Mouse (Mus musculus) splenic B cell, adult 2 months (primary cell): ENCODE results near the gene Spns2.

Experiments
- DNase-seq: peaks from one replicate; pipeline ENCODE4 v3.0.0-alpha.2; 2011; ENCODE audit warnings: low read depth, low spot score
- H3K27me3 ChIP-seq: 2 replicates; pipeline ENCODE4 v1.6.1; 2012; ENCODE audit warnings: mild to moderate bottlenecking, low read length, moderate library complexity, mixed read lengths; ENCODE audit not compliant: control insufficient read depth, poor library complexity, insufficient read depth, severe bottlenecking
- H3K36me3 ChIP-seq: 2 replicates; pipeline ENCODE4 v1.6.1; 2012; ENCODE audit warnings: mild to moderate bottlenecking, low read length, moderate library complexity, mixed read lengths; ENCODE audit not compliant: control insufficient read depth, poor library complexity, insufficient read depth, severe bottlenecking

Spns2 gene

GRCm38 (mm10) chr11:72489397-72489796, 307 bp downstream of the Spns2 start:
- no peaks in the 10 kb centered on the region for H3K27me3 ChIP-seq
- DNase-seq, result peak; percentile 27

GRCm38 (mm10) chr11:72488753-72489271, 892 bp downstream of the Spns2 start:
- Histone ChIP-seq H3K36me3 (no peaks in the 10 kb centered on the region), H3K27me3 (no peaks in the 10 kb centered on the region)
- peak; percentile 60 for DNase-seq

More at GRCm38 (mm10) chr11:72489397-72489796, 307 bp downstream of the Spns2 start:
- H3K36me3 ChIP-seq, result no peaks in the 10 kb centered on the region

GRCm38 (mm10) chr11:72487739-72488138, 2.0 kb downstream of the Spns2 start:
- DNase-seq, result peak; percentile 31
- no peaks in the 10 kb centered on the region for H3K27me3 ChIP-seq
- no peaks in the 10 kb centered on the region for H3K36me3 ChIP-seq

GRCm38 (mm10) chr11:72487171-72487570, 2.5 kb downstream of the Spns2 start:
- H3K36me3 ChIP-seq, result no peaks in the 10 kb centered on the region
- no peaks in the 10 kb centered on the region for H3K27me3 ChIP-seq
- no peak for DNase-seq

- no peaks in the 10 kb centered on the region for H3K36me3 ChIP-seq
- DNase-seq, result no peak
- no peaks in the 10 kb centered on the region for H3K27me3 ChIP-seq
Measured at GRCm38 (mm10) chr11:72485960-72486359, 3.7 kb downstream of the Spns2 start.

- no peaks in the 10 kb centered on the region for H3K27me3 ChIP-seq
Measured at GRCm38 (mm10) chr11:72485157-72485556, 4.5 kb downstream of the Spns2 start.

GRCm38 (mm10) chr11:72484549-72484948, 5.2 kb downstream of the Spns2 start:
- Histone ChIP-seq H3K36me3 (no peaks in the 10 kb centered on the region), H3K27me3 (no peaks in the 10 kb centered on the region)
- no peak for DNase-seq

More at GRCm38 (mm10) chr11:72485157-72485556, 4.5 kb downstream of the Spns2 start:
- H3K36me3 ChIP-seq, result no peaks in the 10 kb centered on the region
- no peak for DNase-seq

- DNase-seq, result no peak
- H3K27me3 ChIP-seq, result no peaks in the 10 kb centered on the region
- no peaks in the 10 kb centered on the region for H3K36me3 ChIP-seq
Measured at GRCm38 (mm10) chr11:72481952-72482351, 7.8 kb downstream of the Spns2 start.

GRCm38 (mm10) chr11:72481313-72481712, 8.4 kb downstream of the Spns2 start:
- Histone ChIP-seq H3K27me3 (no peaks in the 10 kb centered on the region), H3K36me3 (no peaks in the 10 kb centered on the region)
- DNase-seq, result no peak

GRCm38 (mm10) chr11:72479499-72479898, 10.2 kb downstream of the Spns2 start:
- H3K36me3 ChIP-seq, result no peaks in the 10 kb centered on the region
- DNase-seq, result no peak
- no peaks in the 10 kb centered on the region for H3K27me3 ChIP-seq

- no peak for DNase-seq
Measured at GRCm38 (mm10) chr11:72478228-72478627, 11.5 kb downstream of the Spns2 start.

GRCm38 (mm10) chr11:72477653-72478052, 12.1 kb downstream of the Spns2 start:
- peak; percentile 25 for DNase-seq
- H3K36me3 ChIP-seq, result no peaks in the 10 kb centered on the region
- H3K27me3 ChIP-seq, result no peaks in the 10 kb centered on the region

More at GRCm38 (mm10) chr11:72478228-72478627, 11.5 kb downstream of the Spns2 start:
- no peaks in the 10 kb centered on the region for H3K36me3 ChIP-seq
- H3K27me3 ChIP-seq, result no peaks in the 10 kb centered on the region

- Histone ChIP-seq H3K27me3 (no peaks in the 10 kb centered on the region), H3K36me3 (no peaks in the 10 kb centered on the region)
- DNase-seq, result no peak
Measured at GRCm38 (mm10) chr11:72477182-72477581, 12.5 kb downstream of the Spns2 start.

- Histone ChIP-seq H3K27me3 (no peaks in the 10 kb centered on the region), H3K36me3 (no peaks in the 10 kb centered on the region)
- DNase-seq, result no peak
Measured at GRCm38 (mm10) chr11:72476074-72476625, 13.6 kb downstream of the Spns2 start.

- Histone ChIP-seq H3K36me3 (no peaks in the 10 kb centered on the region), H3K27me3 (no peaks in the 10 kb centered on the region)
- peak; percentile 22 for DNase-seq
Measured at GRCm38 (mm10) chr11:72475408-72475807, 14.3 kb downstream of the Spns2 start.

GRCm38 (mm10) chr11:72474926-72475325, 14.8 kb downstream of the Spns2 start:
- Histone ChIP-seq H3K36me3 (no peaks in the 10 kb centered on the region), H3K27me3 (no peaks in the 10 kb centered on the region)
- no peak for DNase-seq
